Mouse (Mus musculus): ENCODE measurements around the gene Irx5. TPM values are rescaled to one million over a fixed set of nuclear protein-coding genes. Genes with fewer than 3 reads are reported as not detected.

The Irx5 gene
- 5.6 and 6.1 TPM in 2 replicates for polyA plus RNA-seq (2012; rRNA removed)

GRCm38 (mm10) chr8:92357398-92357981 lies at the start of gene Irx5:
Gene Irx5, plus strand, starts transcription at chr8:92357625.

